Mouse (Mus musculus): ENCODE data around the gene Cited4.

GRCm38 (mm10) chr4:120643899-120644298, 22.5 kb upstream of the Cited4 start:
- TF ChIP-seq CTCF (IDR thresholded peaks at IDR 0.05; ENCODE audit: borderline replicate concordance, insufficient read depth, low read length) = no peak
- no peak for TF ChIP-seq POLR2A (IDR thresholded peaks at IDR 0.05; ENCODE audit: low read depth, low read length)

Data from embryonic fibroblast, embryonic 13.5 days (primary cell).